Mouse (Mus musculus): ENCODE data around the gene Parg.

Gene Parg

DNA sequence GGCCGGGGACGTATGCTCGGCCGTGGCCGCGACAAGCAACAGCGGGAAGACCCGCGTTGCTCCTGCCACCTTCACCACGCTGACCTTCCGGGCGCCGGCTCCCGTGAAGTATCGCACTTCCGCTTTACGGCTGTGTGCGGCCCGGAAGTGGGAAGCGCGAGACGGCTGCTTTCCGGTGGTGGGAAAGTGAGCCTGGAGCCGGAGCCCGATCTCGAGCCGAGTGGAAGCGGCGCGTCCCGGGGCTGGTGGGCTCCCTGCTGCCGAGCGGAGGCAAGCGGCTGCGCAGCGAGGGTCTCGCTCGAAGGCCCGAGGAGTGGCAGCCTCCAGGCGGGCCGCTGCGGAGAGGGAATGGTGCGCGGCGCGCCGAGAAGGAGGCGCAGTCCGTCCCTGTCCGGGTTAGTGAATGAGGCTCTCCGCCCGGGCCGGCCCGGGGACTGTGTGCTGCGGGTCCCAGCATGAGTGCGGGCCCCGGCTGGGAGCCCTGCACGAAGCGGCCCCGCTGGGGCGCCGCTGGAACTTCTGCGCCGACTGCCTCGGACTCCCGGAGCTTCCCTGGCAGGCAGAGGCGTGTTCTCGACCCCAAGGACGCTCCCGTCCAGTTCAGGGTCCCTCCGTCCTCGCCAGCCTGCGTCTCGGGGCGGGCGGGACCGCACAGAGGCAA lies at the start of gene Parg, which contains the start of gene Timm23:
Gene Parg (plus strand): TSS at position 159 of the 661 bp plus-strand sequence.
Gene Timm23 (minus strand): TSS at position 108 of the 661 bp plus-strand sequence.
- peak; percentile 6; the same call in 1 of the 2 replicates for TF ChIP-seq GATA4 (IDR thresholded peaks at IDR 0.05; ENCODE audit: insufficient replicate concordance, low read length)

- no peak; the same call in 1 of the 2 replicates for TF ChIP-seq GATA4 (IDR thresholded peaks at IDR 0.05; ENCODE audit: insufficient replicate concordance, low read length)
Measured at GRCm38 (mm10) chr14:32152243-32152965, 49.3 kb upstream of the Parg start.

- no peak for TF ChIP-seq GATA4 (IDR thresholded peaks at IDR 0.05; ENCODE audit: insufficient replicate concordance, low read length)
Measured at GRCm38 (mm10) chr14:32153156-32153555, 48.6 kb upstream of the Parg start.

DNA sequence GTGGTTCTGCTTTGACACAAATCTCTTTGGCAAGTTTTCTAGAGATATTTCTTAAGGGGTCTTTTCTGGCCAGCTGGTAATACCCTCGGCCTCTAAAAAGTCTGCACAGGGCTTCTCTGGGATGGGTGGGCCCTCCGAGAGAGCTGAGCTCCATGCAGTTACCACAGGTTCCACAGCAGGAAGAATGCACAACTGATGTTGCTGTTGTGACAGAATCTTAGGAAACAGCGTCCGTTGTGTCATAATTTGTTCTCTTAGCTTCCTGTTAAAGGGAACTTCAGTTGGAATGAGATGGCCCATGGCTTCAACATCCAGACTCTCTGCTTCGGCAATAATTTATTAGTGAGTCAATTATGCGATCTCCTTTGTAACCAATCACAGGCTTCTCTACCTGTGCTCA lies 47.0 kb upstream of the Parg start:
- no peak for TF ChIP-seq GATA4 (IDR thresholded peaks at IDR 0.05; ENCODE audit: insufficient replicate concordance, low read length)

DNA sequence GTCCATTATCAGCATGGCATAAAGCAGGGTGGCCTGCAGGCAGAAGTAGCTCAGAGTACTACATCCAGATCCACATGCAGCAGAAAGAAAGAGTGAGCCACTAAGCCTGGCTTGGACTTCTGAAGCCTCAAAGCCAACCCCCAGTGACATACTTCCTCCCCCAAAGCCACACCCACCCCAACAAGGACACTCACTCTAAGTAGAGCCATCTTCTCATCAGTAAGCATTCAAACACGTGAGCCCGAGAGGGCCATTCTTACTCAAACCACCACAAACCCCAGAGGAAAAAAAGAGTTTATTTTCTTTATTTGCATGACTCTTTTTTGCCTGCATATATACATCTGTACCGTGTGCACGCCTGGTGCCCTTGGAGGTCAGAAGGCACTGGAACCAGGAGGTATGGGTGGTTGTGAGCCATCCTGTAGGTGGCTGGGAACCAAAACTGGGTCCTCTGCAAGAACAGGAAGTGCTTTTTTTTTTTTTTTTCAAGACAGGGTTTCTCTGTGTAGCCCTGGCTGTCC lies 42.5 kb upstream of the Parg start:
- no peak for TF ChIP-seq GATA4 (IDR thresholded peaks at IDR 0.05; ENCODE audit: insufficient replicate concordance, low read length)

DNA sequence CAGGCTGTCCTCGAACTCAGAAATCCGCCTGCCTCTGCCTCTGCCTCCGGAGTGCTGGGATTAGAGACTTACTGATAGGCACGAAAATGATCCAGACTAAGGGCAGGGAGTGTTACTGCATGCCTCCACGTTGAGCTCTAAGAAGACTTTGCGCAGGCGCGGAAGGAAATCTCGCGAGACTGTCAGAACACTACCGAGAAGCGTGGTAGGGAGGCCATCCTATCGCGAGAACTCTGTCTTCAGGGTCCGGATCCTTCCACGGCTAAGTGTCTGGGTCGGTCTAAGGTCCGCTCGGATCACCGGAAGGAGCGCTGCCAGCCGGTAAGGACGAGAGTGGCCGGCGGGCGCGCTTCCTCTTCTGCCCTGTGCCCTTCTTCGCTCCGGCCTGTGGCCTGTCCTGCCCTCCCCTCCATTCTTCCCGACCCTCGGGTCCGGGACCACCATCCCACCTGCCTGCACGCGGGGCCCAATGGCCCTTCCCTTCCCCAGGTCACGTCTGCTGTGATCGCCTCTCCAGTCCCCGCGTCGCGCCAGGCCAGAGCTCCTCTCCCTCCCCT lies 42.0 kb upstream of the Parg start, which contains the start of gene Ncoa4:
Gene Ncoa4 (plus strand): TSS at position 176 of the 557 bp plus-strand sequence.
- TF ChIP-seq GATA4 (IDR thresholded peaks at IDR 0.05; ENCODE audit: insufficient replicate concordance, low read length): no peak

DNA sequence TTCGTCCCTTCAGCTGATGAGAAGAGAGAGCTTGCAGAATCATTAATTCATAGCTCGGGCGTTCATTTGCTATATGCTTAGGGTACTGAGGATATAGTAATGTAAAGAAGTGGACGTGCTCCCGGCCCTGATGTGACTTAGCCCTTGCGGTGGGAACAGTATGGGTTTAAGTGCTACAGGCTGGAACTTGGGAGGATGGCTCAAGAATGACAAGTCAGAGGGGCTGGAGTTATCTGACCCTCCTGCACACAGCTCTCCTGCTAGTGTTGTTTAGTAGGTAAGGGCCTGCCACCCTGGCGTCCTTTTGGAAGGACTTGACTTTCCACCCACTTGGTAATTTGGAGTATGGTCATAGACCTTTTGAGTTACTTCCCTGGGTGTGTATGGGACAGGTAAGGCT lies 41.2 kb upstream of the Parg start:
- no peak for TF ChIP-seq GATA4 (IDR thresholded peaks at IDR 0.05; ENCODE audit: insufficient replicate concordance, low read length)

GRCm38 (mm10) chr14:32161090-32161885 lies 40.5 kb upstream of the Parg start:
- no peak for TF ChIP-seq GATA4 (IDR thresholded peaks at IDR 0.05; ENCODE audit: insufficient replicate concordance, low read length)

- TF ChIP-seq GATA4 (IDR thresholded peaks at IDR 0.05; ENCODE audit: insufficient replicate concordance, low read length): no peak
Measured at GRCm38 (mm10) chr14:32162231-32162630, 39.5 kb upstream of the Parg start.

- TF ChIP-seq GATA4 (IDR thresholded peaks at IDR 0.05; ENCODE audit: insufficient replicate concordance, low read length): no peak
Measured at GRCm38 (mm10) chr14:32163203-32163888, 38.4 kb upstream of the Parg start.

DNA sequence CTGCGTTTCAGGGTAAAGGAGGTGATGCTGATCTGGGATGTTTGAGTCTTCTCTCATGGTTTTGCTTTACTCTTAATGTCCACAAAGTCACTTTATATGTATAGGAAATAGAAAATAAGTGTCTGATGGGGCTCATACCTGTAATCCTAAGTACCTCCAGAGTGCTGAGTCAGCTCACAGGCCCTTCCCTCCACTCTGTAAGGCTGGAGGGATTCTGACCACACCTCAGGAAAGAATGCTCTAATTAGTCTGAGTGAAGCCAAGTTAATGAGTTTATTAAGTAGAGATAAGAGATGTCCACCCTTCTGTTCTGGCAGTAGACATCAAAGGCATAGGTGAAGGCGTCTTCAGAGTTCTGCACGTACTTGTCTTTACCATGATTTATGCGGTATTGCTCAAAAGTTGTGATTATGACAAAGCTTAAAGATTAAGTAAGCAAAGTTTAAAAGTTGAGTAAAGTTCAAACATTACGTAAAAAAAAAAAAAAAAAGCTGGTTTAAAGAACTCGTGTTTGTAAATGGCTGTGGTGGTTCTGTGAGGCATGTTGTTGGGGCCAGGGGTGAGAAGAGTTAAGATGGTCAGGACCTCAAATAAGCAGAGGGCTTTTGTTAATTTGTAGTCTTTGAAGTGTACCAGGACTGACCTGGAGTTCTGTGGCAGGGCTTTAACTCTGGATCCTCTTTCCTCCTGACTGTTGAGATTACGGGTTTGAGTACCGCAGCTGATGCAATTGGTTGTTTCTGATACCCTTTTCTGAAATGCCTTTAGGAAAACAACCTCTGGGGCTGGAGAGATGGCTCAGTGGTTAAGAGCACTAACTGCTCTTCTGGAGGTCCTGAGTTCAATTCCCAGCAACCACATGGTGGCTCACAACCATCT lies 37.3 kb upstream of the Parg start:
- no peak for TF ChIP-seq GATA4 (IDR thresholded peaks at IDR 0.05; ENCODE audit: insufficient replicate concordance, low read length)

- TF ChIP-seq GATA4 (IDR thresholded peaks at IDR 0.05; ENCODE audit: insufficient replicate concordance, low read length): peak; percentile 23; the same call in 1 of the 2 replicates
Measured at GRCm38 (mm10) chr14:32165278-32166061, 36.3 kb upstream of the Parg start.

- no peak for TF ChIP-seq GATA4 (IDR thresholded peaks at IDR 0.05; ENCODE audit: insufficient replicate concordance, low read length)
Measured at GRCm38 (mm10) chr14:32166062-32166441, 35.7 kb upstream of the Parg start.
